Mouse (Mus musculus): Measurements from ENCODE around the gene Rad51b.

The Rad51b gene

DNA sequence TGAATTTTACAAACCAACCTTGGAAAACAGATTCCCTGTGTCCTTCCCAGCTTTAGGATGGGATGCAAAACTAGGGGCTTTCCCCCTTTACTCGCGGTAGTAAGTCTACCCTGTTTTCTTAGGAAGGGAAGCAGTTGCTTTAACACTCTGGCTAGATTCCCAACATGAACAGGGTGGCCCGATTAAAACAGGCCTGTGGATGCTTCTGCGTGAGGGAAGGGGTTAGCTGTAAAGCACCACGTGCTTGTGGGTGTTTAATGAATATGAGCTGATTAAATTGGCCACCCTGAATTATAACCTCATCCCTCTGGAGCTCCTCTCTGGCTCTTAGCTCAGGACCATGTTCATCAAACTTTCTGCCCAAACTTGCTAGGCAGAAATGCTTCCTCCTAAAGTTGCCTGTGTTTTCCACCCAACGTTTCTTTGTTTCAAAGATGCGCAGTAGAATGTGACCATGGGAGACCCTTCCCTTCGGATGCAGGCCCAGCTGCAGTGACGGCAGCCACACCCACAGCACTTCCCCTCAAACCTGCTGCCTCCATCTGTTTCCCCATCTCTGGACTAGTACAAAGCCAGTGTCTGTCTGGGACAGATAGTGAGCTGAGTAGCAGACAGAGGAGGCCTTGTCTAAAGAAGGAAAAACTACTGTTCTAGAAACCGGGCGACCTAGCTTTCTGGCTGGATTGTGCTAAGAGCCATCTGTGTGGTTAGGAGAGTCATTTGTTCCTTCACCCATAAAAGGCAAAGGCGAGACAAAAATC lies 435.5 kb downstream of the Rad51b start:
- no peak for DNase-seq (ENCODE audit: low spot score in 2 of 2)

DNA sequence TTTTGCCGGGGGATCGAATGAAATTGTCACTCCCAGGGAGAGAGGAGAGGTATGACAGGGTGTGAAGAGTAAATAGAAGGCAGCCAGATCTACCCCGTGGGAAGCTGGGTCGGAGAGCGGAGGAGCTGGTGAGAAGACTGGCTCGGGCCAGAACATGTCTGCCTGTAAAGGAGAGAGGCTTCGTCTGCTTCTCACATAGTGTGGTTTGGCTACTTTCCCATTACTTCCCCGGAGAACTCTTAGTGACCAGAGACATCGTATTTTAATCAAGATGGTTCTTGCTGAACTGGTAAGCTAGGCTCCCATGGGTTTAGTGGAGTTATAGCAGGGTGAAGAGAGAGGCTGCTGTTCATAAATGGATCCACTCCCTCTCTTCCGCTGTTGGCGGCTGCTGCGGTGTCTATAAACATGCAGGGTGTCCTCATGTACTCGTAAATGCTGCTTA lies 438.3 kb downstream of the Rad51b start:
- no peak for DNase-seq (ENCODE audit: low spot score in 2 of 2)

DNA sequence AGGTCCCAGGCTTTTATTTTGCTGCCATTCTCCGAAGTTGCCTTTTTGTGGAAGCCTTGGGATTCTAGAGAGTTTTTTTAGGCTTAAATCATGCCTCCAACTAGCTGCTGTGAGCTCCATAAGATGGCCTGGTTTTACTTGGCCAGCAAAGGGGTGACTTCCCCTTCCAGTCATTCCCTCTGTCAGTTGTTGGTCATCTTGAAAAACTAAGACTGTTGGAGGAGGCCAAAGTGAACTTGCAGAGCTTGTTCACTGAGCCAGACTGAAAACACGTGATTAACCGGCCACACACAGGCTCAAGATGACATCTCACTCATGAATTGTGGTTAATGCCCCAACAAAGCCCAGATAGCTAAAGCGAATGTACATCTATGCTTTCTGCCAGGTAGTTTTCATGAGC lies 438.8 kb downstream of the Rad51b start:
- DNase-seq (ENCODE audit: low spot score in 2 of 2) = no peak

DNA sequence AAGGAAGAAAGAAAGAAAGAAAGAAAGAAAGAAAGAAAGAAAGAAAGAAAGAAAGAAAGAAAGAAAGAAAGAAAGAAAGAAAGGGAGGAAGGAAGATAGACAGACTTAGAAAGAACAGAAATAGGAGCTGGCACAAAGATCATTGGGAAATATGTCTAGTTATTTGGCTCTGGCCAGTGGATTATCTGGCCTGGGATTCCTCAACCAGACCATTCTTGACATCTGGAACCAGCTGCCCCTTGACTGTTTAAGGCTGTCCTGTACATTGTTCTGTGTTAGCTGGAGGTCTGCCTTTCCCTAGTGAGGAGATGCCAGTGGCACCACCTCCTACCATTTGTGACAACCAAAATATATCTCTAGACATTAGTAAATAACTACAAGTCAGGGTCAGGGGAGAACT lies 441.6 kb downstream of the Rad51b start:
- DNase-seq (ENCODE audit: low spot score in 2 of 2) = no peak

DNA sequence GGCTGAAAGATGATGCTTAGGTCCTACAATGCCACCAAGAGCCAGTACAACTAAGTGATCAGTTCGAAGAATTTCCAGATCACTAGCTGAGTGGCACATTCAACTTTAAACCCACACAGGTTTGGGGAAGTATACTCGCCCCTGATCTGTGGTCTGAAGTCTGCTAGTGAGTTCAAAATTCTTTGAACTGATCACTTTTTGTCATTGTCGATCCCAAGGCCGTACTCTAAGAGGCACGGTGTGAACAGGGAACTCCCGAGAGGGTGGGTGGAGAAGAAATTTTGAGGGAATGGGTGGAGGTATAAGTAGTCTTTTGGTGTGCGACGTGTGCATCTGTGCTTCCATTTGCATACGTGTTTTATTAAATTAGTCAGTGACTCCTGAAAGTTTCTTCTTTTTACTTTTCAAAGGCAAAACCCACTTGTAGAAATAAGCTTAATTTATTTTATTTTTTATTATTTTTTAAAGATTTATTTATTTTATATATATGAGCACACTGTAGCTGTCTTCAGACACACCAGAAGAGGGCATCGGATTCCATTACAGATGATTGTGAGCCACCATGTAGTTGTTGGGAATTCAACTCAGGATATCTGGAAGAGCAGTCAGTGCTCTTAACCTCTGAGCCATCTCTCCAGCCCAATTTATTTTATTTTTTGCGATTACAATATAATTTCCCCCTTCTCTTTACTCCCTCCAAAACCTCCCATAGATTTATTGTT lies 443.0 kb downstream of the Rad51b start:
- no peak for DNase-seq (ENCODE audit: low spot score in 2 of 2)

DNA sequence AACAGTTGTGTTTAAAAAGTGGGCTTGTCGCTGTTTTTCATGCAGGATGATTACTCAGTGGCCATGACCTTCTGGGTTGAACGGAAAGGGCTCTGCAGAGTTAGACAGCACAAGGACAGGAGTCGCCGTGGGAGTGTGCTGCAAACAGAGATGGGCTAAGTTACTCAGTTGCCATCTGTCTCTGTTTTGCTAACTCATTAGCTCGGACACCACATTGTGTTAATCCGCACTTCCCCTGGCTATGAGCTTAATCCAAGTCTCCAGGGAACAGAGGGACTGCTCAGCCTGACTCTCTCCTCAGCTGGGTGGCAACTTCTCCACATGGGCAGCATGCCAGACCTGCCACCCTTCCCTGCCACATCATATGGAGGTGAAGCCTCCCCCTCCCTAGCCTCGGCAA lies 445.1 kb downstream of the Rad51b start:
- DNase-seq (ENCODE audit: low spot score in 2 of 2) = no peak

DNA sequence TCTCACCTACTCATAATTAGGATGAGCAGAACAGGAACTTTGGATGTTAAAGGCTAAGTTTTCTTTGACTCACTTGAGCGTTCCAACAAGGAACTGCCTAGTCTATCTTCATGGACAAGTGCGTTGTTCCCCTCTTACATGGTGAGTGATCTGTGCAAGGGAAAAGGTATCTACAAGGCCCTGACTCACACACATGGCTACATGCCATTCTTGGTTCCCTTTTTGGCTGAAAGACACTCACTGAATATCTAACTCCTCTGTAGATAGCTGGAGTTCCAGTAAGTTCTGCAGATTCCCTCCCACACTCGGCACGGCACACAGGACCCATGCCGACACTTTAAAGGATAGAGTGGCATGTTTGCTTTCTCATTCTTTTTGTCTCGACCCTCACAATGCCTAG lies 447.0 kb downstream of the Rad51b start:
- DNase-seq (ENCODE audit: low spot score in 2 of 2) = no peak

DNA sequence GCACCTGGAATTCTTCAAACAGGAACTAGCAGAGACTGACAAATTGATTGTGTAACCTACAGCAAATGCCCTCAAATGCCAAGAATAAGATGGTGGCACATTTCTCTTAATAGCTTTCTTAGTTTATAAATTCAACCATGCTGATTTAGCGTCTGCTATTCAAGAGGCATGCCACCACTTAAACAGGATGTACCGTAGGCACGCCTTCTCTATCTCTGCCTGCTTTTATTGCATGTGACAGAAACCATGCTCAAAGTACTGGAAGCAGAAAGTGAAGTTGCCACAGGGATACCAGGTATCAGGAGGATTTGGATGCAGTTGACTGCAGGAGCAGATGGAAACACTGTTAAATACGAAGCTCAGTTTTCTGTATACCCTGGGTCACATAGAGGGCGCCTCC lies 448.1 kb downstream of the Rad51b start:
- DNase-seq (ENCODE audit: low spot score in 2 of 2) = no peak

DNA sequence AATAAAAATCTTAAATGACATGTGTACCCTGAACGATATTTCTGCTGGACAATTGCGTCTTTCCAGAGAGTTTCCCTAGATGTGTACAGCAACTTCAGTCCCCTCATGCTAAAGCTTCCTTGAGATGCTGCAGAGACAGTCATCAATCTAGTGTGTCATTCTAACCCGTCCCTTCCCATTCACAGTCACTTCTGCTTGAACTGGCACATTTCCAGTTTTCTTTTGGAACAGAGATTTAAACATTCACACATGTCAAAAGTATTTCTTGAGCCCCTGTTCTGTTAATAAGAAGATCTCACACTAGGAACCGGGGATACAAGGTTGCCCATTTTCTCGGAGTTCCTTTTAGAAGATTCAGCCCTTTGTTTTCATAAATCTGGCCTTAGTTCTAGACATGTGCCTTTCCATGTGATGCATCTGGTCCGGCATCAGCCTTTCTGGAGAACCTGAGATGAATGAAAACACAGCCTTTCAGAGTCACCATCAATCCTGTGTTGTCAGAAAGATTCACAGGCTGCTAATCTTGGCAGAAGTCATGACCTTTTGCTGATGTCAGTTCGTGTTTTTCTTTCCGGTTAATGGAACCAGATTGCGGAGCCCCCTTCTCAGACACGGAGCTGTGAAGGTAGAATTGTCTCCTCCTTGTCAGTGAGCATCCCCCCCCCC lies 448.9 kb downstream of the Rad51b start:
- no peak for DNase-seq (ENCODE audit: low spot score in 2 of 2)

DNA sequence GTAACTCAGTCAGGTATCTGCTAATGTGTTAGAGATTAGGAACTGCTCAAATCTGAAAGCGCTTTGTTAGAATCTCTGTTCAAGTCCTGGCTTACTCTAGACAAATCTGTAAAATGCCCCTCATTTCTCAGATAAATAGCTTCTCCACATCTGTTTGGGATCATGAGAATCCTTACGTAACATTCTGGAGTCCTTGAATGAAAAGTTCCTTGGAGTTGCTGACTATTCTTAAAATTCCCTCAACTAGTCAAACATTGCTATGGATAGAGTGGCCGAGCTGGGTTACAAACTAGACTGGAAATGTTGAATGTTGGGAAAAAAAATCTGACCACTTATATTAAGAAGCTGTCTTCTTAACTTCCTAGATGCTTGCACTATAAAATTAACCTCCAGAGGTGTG lies 450.5 kb downstream of the Rad51b start:
- no peak for DNase-seq (ENCODE audit: low spot score in 2 of 2)

DNA sequence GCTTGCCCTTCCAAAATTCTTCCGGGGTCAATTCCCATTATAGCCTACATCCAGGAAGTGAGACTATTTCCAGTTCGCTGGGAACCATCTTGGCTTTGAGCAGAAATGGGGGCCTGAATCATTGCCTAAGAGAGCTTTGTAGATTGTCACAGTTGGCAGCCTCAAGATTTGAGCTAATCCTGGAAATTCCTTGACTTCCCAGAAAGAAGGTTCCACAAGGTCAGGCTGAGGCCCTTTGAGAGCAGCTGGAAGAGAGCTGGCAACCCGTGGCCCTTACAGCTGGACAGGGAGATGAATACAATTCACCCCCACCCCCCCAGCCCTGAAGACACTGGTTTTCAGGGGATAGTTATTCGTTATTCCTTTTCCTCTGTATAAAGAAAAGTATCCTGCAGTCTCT lies 451.8 kb downstream of the Rad51b start:
- no peak for DNase-seq (ENCODE audit: low spot score in 2 of 2)

DNA sequence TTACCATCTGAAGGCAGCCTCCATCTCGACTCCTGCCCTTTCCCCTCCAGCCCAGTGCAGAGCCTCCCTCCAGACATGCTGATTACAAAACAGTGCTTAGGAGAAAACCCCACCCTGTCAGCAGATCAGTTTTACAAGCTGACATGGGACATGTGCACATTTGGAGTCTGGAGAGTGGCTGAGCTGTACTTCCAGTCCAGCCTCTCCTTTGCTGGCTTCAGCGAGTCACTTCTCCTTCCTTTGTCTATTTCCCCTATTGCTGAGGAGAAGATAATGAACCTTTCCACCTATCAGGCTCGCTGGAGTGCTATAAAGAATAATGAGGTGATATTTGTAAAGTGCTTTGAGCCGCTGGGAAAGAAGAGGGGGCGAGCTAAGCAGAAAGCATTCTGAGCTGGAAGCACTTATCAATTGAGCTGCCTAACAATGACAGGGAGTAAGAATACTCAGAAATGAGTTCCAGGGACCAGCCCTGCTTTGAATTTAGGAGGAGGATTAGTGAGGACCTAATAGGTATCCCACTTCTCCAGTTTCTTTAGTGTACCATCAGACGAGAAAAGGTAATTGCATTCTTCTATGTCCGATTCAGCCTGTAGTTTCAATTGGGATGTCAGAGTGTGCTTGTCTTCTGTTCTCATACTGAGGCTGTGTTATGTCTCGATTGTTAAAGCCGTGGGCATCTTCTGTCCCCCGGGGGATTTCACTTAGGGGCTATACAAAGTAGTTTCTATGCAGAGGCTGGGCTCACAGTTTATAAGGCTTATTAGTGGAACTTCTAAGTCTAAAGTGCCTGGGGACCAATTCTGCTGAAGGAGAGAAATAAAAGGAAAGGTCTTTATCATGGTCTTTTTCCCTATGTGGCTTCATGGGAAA lies 453.4 kb downstream of the Rad51b start:
- DNase-seq (ENCODE audit: low spot score in 2 of 2) = no peak

DNA sequence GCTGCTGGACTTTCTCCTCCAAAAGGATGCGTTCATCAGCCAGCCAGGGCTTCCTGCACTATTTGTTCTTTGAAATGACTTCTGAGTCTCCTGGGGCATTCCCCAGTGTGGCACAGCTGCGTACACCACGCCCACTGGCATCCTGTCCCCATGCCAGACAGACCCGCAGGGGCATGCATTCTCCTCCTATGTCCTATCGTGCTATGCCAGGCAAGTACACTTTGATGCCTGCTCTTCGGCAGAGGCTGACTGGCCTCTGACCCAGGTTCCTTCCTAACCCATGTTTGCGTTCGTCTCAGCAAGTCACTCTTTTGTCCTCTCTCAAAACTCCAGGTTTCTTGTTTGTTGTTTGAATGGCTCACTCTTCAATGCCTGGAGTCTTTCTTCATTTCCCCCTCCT lies 454.7 kb downstream of the Rad51b start:
- DNase-seq (ENCODE audit: low spot score in 2 of 2) = peak; percentile 29 to 38

DNA sequence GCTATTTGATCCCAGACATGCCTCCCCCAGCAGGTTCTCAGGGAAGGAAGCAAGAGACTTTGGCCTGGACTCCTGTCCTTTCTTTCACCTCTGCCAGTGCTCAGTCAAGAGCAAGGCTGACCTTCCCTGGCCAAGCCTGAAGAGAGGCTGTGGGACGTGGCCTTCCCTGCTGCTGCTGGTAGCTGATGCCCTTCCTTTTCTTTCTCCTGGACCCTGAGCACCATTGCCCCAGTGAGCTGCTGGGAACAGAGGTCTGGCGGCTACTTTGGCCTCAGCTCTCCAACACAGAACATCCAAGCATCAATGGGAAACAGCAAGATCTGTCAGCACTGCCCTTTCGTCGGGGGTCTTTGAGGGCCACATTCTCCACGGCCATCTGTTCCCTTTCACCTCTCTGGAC lies 455.1 kb downstream of the Rad51b start:
- DNase-seq (ENCODE audit: low spot score in 2 of 2) = no peak

DNA sequence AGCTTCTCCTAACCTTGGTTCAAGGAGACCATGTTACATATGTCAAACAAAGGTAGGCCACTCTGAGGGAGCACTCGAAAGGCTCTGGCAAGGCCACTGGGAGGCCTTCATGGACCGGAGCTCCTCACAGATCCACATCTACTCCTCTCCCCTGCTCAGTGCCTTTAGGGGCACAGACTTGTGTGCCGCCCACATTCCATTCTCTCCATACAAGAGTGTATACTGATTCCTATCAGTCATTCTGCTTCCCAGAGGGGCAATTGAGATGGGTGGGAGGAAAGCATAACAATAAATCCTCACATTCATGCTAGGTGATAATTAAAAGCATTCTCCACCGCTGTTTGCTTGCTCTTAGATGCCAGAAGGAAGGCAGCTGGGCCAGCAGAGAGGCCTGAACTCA lies 458.5 kb downstream of the Rad51b start:
- no peak for DNase-seq (ENCODE audit: low spot score in 2 of 2)

DNA sequence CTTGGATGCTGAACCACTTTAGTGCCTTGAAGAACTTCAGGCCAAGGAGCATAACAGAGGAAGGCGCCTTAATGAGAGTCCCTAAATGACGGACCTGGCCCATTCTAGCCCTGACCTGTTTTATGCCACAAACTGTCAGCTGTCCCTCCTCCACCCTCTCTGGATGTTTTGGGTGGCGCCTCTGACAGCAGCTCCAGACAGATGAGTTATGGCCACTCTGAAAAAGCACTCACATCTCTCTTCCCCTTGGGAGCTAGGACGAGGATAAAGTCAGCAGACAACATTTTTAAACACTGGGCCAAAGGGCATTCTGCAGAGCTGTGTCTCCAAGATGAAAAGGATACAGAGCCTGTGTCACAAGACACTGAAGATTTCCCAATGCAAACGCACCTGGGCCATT lies 459.3 kb downstream of the Rad51b start:
- no peak for DNase-seq (ENCODE audit: low spot score in 2 of 2)

DNA sequence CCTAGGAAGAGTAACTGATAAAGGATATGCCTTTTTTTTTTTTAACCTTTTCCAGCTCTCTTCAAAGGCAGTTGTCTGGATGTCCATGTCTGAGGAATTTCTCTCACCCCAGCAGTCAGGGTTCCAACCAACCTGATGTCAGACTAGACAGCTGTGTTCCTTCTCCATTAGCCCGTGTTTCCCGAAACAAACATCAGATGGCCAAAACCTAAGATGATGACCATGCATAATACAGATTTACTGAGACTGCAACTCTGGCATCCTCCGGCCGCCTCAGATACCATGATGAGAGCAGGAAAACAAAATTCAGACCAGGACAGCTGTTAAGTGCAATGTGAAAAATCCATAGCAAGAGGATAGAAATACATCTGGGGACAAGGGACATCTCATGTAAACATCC lies 460.7 kb downstream of the Rad51b start:
- DNase-seq (ENCODE audit: low spot score in 2 of 2) = no peak

DNA sequence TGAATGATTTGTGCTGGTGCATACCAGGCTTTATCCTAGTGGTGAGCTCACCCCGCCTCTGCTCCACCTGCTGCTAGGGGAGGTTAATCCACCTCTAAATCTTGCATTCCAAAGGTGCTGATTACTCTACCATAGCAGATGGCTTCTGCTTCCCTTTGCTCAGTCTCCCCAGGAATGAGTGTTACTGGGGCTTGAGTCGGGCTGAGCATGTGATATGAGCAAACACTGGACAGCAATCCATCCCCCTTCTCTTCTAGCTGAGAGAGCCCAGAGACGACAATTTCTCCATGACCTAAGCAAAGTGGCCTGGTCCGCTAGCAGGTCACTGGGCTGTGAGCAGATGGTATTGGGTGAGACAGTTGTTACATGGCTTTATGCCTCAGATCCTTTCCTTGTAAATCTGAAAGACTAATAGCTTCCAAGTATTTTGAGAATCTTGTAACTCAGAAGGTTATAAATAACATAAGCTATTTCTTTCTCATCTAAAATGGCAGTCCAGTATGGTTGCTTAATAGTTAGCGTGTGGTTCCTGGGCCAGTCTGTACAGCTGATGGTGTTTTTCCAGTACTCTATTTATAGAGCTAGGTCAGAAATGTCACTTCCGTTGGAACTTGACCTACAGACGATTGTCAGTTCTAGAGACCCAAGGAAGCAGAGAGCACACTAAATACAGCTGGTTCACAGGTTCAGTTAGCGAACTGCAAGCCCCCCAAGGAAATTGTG lies 462.3 kb downstream of the Rad51b start:
- no peak for DNase-seq (ENCODE audit: low spot score in 2 of 2)

DNA sequence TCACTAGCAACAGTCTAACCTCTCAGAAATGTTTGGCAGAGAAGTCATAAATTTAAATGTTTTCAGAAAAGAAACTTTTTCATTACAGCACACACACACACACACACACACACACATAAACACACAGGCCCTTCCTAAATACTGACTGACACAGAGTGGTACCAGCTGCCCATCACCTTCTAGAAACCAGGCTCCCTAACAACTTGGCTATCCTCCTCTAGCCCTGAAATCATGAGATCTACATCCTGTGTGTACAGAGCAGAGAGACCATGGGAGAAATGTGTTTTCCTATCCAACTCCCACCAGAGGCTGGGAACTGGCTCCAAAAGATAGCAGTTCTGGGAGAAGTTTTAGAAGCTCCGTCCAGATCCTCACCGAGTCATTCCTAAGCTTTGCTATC lies 464.1 kb downstream of the Rad51b start:
- DNase-seq (ENCODE audit: low spot score in 2 of 2) = no peak

DNA sequence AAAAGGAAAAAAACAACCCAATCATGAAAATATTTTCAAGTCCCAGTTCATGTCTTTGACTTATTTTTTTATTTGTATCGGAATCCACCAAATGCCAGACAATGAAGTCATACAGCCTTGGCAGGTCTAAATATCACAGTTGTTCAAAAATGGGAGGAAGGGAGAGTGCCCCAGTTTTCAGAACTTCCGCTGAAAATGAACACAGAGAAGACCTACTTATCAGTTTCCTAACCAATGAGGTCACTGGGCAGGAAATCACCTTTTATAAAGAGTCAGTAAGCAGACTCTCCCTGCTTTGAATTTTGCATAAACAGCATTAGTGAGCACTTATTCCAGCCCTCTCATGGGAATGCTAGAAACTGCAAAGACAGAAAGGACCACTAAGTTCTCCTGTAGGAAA lies 465.0 kb downstream of the Rad51b start:
- no peak for DNase-seq (ENCODE audit: low spot score in 2 of 2)

DNA sequence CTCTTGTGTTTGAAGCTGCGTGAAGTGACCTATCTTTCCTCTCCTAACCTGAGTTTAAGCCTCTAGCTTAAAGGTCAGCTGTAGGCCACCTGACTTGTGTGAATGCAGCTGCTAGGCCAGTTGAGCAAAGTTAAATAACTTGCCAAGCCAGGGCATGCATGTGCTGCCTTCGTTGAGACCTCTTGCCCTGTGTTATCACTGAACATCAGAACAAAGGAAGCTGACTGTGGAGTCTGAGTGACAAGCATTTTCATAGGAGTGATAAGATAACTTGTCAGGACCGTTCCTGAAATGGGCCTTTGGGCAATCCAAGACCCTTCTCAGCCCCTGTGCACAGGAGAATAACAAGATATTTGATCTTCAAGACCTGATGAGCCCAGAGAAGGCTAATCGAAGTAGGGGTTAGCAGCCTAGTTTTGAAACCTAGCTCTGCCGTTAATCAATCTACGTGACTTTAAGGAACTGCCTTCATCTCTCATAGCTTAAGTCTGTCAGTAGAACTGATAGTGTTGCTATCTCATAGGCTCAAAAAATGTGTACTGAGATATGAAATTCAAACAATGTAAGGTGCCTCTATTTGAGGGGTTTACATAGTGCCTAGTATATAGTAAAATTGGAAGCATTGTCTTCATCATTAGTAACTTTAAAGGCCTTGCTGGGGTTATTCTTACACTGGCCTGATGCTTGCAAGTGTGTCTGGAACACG lies 465.6 kb downstream of the Rad51b start:
- no peak for DNase-seq (ENCODE audit: low spot score in 2 of 2)

Data from spleen, postnatal 14 days (tissue).